Mouse (Mus musculus) right cerebral cortex, adult 2 months (tissue): ENCODE data around the gene Cyp39a1.

Experiments
- DNase-seq, 2 experiments: peaks; one replicate each; pipeline ENCODE4 v3.0.0; 2021 to 2022; ENCODE audit warnings: low spot score in 2 of 2

The Cyp39a1 gene

DNA sequence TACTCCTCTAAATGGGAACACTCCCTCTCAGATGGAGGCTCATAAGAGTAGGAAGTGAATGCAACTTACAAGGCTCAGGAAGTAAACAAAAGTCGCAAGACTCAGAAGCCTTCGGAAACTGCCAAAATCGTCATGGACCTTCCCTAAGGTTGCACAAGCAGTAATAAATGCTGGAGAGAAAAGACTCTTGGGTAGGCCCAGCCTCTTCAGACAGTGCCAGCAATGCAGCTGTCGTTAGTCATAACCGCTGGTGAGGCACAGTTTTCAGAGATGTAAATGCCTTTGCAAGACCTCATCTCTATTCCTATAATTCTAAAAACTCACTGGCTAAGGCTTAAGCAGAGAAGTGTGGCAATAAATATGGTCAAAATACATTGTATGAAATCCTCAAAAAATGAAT is 121.0 kb downstream of the Cyp39a1 start:
- no peak for DNase-seq

DNA sequence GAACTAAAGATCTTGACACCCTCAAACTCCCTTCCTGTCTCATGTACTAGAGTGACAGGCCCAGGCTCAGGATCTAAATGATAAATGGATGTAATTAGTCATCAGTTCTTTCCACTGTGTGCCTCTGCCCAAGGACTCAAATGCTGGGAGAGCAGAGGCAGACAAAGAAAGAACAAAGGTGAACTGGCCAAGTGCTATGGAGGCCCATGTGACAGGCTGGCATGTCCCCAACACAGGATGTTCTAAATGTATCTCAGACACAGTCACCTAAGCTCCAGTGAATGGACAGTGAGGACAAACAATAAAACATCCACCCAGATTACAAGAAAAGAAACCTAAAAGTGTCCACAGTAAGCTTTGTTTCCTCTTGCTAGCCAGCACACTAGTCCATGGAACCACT is 122.2 kb downstream of the Cyp39a1 start:
- no peak for DNase-seq

DNA sequence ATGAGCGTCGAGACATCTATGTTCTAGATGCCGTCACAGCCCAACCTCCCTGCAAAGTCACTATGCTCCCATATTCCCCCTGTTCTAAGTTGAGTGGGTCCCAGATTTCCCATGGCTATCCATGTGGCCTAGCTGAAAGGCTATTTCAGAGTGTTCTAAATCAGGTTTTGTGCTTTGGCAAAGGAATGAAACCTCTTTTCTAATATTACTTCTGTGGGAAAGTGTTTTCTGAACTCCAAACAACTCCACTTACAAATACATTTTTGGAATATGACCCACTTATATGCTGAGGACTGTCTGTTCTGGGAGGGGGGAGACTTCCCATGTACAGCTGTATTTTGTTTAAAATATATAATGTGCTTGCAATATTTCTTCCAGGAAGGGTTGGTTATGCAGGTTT is 124.5 kb downstream of the Cyp39a1 start:
- DNase-seq = no peak

DNA sequence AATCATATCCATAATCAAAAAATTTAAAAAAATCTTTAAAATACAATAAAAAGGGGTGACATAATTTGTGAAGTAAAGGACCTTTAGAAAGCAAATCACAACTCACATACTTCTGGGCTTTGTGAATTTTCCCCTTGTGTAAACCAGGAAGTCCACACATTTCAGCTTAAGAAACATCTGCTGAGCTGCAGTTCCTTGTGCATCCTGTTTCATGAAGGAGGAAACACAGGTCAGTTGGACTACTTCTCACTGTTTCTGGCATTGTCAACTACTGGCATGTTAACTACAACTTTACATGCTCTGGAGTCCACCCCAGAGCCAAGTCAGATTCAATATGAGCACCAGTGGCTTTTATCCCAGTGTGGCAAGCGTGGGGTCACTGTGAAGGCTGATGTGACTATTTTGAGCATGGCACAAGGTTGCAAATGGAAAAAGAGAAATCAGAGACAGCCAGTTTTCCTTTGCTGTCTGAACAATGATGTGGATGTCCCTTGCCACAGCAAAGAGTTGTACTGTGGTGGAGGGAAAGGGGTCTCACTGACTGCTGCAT is 127.6 kb downstream of the Cyp39a1 start:
- no peak for DNase-seq
